Mouse (Mus musculus) lung, adult 2 months (tissue): ENCODE measurements around the gene Crnkl1. TPM values are rescaled to one million over a fixed set of nuclear protein-coding genes. Genes with fewer than 3 reads are reported as not detected.

ENCODE experiments used
- DNase-seq: peaks from one replicate; pipeline ENCODE4 v3.0.0; 2022
- H3K4me1 ChIP-seq: fragments of 200-500 bp; 2 replicates; pipeline ENCODE4 v1.6.1; 2011; ENCODE audit warnings: low read length; ENCODE audit not compliant: control insufficient read depth, insufficient read depth
- H3K4me3 ChIP-seq: fragments of 200-500 bp; replicated peaks from 2 replicates; pipeline ENCODE3; 2011; ENCODE audit warnings: low read depth, mild to moderate bottlenecking, control low read depth, low read length; ENCODE audit errors: extremely low read depth
- CTCF ChIP-seq: fragments of 200-500 bp; IDR thresholded peaks from 2 replicates; pipeline ENCODE4 v1.5.1; 2011; ENCODE audit warnings: mild to moderate bottlenecking, low read length, control low read depth; ENCODE audit not compliant: insufficient read depth
- POLR2A ChIP-seq: fragments of 200-500 bp; IDR thresholded peaks from 2 replicates; pipeline ENCODE4 v1.6.1; 2011; ENCODE audit warnings: low read depth, mild to moderate bottlenecking, control low read depth, low read length, borderline replicate concordance; ENCODE audit errors: extremely low read depth
- WGBS: fragments of 180-500 bp; shearing (Covaris S2); methylation state at CpG from one replicate; pipeline ENCODE4 v1.1.7; 2018; 5-methylcytosine and 5-hydroxymethylcytosine counted together
- polyA plus RNA-seq: library from polyadenylated mRNA; depleted of rRNA; stranded (reverse); fragments of >200 nt; gene quantifications from 2 replicates; pipeline ENCODE4 v1.2.3, GENCODE M21; 2012

Crnkl1 gene
- polyA plus RNA-seq, 1 experiment = 6.6 TPM

DNA sequence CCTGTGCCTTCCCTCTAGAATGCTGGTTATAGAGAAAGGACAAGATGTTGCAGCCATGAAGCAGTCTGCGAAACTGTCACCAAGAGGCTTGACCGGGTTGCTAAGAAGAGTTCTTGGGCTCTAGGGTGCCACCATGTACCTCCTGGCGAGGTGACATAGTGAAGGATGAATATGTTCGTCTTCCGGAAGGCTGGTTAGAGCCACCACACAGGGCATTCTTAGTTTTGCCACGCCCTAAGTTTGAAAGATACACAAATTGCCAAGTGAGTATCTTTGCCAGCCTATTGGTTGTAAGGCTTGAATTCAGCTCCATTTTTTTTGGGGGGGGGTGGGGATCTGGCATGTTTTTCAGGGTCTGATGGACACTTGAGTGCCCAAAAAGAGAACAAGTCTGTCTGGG is 23.3 kb upstream of the Crnkl1 start:
- H3K4me1 ChIP-seq = no peaks in the 10 kb centered on the region
- H3K4me3 ChIP-seq = no peak overlapping the region
- TF ChIP-seq CTCF = no peak
- TF ChIP-seq POLR2A = no peak
- 80% methylated on average over 6 of the region's 6 CpGs for WGBS
- DNase-seq = no peak

DNA sequence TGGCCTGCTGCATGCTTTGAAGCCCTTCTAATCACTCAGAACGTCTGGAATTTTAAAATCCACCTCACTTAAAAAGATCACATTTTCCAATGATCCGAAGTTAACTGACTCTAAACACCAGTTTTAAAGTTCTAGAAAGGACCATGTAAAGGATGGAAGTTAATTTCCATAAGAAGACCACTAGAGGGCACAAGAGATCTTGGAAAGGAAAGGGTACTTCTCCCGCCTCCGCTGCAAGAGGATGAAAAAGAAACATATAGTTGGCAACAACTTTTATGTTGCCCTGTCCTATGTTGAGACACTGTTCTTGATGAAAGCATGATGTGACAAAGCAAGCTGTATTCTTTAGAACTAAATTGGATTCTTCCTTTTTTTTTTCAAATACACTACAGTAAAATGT is 22.6 kb upstream of the Crnkl1 start:
- Histone ChIP-seq H3K4me3 (no peak overlapping the region), H3K4me1 (no peaks in the 10 kb centered on the region)
- WGBS = 12% methylated on average over 4 of the region's 4 CpGs
- DNase-seq = no peak
- no peak for TF ChIP-seq POLR2A
- TF ChIP-seq CTCF = no peak

DNA sequence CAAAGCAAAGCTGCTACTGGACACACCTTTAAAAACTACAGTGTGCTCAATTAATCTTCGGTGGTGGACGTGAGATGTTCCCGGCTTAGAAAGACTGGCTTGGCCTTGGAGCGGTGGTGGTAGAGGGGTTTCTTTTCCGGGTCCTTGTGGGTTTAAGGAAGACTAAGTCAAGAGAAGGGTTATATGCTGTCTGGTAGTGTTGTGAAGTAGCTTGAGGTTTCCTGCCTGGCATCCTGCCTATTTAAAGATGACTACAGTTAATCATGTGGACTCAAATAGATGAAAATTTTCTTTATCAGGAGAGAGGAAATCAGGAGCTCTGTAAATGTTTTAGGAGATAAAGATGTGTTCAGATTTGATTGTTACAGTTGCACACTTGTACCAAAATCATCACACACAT is 21.5 kb upstream of the Crnkl1 start:
- TF ChIP-seq POLR2A (no peak), CTCF (no peak)
- 52% methylated on average over 5 of the region's 5 CpGs for WGBS
- no peak overlapping the region for H3K4me3 ChIP-seq
- DNase-seq = no peak
- H3K4me1 ChIP-seq = no peaks in the 10 kb centered on the region

DNA sequence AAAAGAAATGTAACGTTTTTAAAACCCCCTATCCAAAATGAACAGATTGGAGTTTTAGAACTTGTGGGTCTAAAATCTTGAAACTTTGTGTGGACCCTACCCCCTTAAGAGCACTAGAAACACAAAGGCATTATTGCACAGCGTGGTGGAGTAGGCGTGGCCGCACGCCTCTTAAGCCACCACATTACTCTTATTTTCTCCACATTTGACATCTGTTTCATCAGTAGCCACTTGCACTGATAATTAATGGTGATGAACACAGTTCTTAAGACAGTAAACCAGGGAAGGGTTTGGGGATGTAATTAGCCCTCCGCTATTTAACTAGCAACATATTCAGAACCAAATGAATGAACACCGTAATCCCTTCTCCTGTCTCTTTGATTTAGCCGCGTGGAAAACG is 21.0 kb upstream of the Crnkl1 start:
- no peak for DNase-seq
- Histone ChIP-seq H3K4me1 (no peaks in the 10 kb centered on the region), H3K4me3 (no peak overlapping the region)
- WGBS = 68% methylated on average over 10 of the region's 10 CpGs
- no peak for TF ChIP-seq POLR2A
- TF ChIP-seq CTCF = no peak

DNA sequence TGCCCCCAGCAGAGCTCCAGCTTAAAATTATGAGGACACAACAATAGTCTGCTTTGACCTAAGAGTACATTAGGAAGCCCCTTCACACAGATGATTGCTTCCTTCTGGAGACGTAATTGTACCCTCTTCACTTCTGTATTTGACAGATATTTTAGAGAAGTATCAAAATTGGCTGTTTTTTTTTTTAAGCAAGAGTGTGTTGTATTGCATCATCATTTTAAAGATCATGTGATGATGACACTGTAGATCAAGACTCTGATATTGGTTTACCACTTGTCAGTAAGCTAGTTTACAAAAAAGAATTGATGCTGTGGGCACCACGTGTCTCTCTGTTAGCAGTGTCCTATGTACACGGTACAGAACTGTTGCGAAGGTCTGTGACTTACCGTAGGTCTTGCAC is 17.9 kb upstream of the Crnkl1 start:
- no peak for DNase-seq
- no peak overlapping the region for H3K4me3 ChIP-seq
- TF ChIP-seq CTCF (no peak), POLR2A (no peak)
- WGBS = 73% methylated on average over 5 of the region's 5 CpGs
- H3K4me1 ChIP-seq = no peaks in the 10 kb centered on the region

DNA sequence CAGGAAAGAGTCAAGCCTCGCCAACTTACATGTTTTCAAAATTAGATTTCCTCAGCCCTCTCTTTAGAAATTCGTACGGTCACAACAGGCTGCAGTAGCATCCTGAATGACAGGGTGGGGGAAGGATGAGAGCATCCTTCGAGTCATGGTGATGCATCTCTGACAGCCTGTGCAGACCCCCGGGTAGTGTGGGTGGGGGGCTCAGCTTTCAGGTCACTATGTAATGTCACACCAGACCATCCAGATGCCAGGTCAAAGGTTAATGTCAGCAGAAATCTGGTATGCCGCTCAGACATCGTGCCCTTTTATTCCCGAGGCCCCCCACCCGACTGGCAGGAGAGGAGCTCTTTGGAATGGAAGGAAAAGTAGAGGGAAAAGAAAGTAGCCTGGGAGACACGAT is 15.4 kb upstream of the Crnkl1 start:
- no peak overlapping the region for H3K4me3 ChIP-seq
- DNase-seq = no peak
- H3K4me1 ChIP-seq = no peaks in the 10 kb centered on the region
- 42% methylated on average over 10 of the region's 10 CpGs for WGBS
- no peak for TF ChIP-seq POLR2A

DNA sequence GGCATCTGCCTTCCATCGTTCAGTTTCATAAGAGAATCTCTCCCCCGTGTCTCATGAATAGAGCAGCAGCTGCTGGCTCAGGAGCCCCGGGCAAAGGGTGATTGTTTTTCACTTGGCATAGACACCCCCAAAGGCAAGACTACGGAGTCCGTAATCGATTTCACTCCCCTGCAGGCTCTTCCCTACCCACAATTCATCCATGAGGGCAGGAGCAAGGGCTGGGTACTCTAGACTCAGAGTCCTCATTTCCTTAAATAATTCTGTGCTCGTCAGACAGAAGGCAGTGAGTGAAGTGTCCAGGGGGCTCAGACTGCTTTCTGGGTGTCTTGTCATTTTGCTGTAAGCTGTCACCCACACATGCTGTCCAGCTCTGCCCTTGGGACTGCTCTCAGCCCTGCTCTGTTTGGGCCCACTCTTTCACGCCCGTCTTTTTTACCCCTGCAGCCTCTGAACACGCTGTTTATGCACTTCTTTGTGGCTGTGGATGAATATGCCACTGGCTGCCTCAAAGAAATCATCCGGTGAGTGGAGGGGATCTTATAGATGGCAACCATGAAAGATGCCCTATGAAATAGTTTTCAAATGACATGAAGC is 14.8 kb upstream of the Crnkl1 start:
- WGBS = 55% methylated on average over 11 of the region's 11 CpGs
- TF ChIP-seq CTCF (no peak), POLR2A (no peak)
- no peak overlapping the region for H3K4me3 ChIP-seq
- no peak for DNase-seq
- no peaks in the 10 kb centered on the region for H3K4me1 ChIP-seq

DNA sequence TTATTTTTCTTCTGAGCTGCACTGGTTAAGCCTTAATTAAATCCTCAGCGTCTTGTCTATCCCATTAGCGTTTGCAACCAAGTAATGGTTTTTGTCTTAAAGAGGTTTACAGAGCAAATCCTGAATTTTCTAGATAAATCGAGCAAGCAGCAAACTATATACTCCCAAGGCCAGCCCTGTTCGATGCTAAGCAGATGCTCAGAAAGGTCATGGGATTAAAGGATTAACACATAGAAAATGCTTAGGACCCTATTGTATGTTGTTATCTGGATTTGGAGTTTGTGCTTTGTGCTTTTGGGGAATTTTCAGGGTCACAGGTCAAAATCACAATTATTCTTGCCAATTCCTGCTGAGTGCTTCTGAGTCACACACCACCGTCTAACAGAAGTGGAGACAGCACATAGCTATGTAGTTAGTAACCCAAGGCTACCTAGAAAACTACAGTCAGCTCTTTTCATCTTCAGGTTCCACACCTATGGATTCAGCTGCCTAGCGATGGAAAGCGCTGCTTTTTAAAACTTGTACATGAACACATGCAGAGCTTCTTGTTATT is 13.7 kb upstream of the Crnkl1 start:
- DNase-seq = no peak
- Histone ChIP-seq H3K4me1 (no peaks in the 10 kb centered on the region), H3K4me3 (no peak overlapping the region)
- WGBS = 77% methylated on average over 7 of the region's 7 CpGs
- TF ChIP-seq CTCF (no peak), POLR2A (no peak)

DNA sequence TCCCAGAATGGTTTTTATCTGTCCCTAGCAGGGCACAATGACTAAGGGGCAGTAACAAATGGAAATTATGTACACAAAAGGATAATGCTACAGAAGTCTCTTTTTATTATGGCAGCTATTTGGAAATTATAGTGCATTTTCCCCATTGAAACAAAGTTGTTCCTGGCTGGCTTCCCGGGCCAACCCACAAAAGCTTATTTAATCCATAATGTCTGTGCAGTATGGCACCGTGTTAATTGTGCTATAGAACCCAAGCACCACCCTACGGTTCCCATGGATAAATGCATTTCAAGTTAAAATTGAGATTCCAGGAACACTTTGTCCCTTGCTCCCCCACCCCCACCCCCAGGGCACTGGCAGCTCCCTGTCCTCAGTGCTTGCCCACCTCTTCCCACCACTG is 9.5 kb upstream of the Crnkl1 start:
- TF ChIP-seq CTCF (no peak), POLR2A (no peak)
- WGBS = 89% methylated on average over 3 of the region's 3 CpGs

DNA sequence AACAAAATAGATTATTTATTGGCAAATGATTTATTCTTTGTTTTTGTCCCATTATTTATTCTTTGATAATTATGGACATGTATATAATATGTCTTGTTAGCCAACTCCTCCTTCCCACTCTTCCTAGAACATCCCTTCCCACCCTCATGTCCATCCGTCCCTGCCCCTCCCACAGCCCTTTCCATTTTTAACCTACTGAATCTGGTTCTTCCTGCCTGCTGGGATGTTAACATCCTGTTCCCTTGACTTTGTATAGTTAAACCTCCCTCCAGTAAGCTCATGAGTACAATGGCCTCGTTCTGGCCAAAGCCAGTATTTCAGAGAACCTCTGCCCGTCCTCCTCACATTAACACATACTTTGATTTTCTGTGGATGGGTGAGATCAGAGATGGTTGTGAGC is 6.6 kb upstream of the Crnkl1 start:
- H3K4me3 ChIP-seq = no peak overlapping the region
- 34% methylated on average over 3 of the region's 3 CpGs for WGBS
- no peak for DNase-seq
- TF ChIP-seq CTCF (no peak), POLR2A (no peak)
- H3K4me1 ChIP-seq = no peaks in the 10 kb centered on the region

More for the DNA sequence above, 9.5 kb upstream of the Crnkl1 start:
- no peak for DNase-seq
- Histone ChIP-seq H3K4me1 (no peaks in the 10 kb centered on the region), H3K4me3 (no peak overlapping the region)
